Mouse (Mus musculus): ENCODE measurements around the gene Fam163b. TPM values are rescaled to one million over a fixed set of nuclear protein-coding genes. Genes with fewer than 3 reads are reported as not detected.

The Fam163b gene
- total RNA-seq, 2 experiments from 2014 or later = not detected

- no peak for ATAC-seq (ENCODE audit: poor library complexity, severe bottlenecking)
These were observed 54.1 kb downstream of the Fam163b start for GRCm38 (mm10) chr2:27088071-27088644.

- ATAC-seq (ENCODE audit: poor library complexity, severe bottlenecking) = no peak
These were observed 54.7 kb downstream of the Fam163b start for GRCm38 (mm10) chr2:27087581-27087980.

- no peak for ATAC-seq (ENCODE audit: poor library complexity, severe bottlenecking)
These were observed 55.7 kb downstream of the Fam163b start for GRCm38 (mm10) chr2:27086483-27087010.

- no peak for ATAC-seq (ENCODE audit: poor library complexity, severe bottlenecking)
These were observed 56.5 kb downstream of the Fam163b start for GRCm38 (mm10) chr2:27085801-27086200.

- ATAC-seq (ENCODE audit: poor library complexity, severe bottlenecking) = no peak
These were observed 57.3 kb downstream of the Fam163b start for GRCm38 (mm10) chr2:27084963-27085362.

- no peak for ATAC-seq (ENCODE audit: poor library complexity, severe bottlenecking)
These were observed 58.4 kb downstream of the Fam163b start for GRCm38 (mm10) chr2:27083761-27084475.

GRCm38 (mm10) chr2:27079649-27080048, 62.6 kb downstream of the Fam163b start:
- ATAC-seq (ENCODE audit: poor library complexity, severe bottlenecking) = no peak

GRCm38 (mm10) chr2:27079152-27079584, 63.1 kb downstream of the Fam163b start, which contains the start of gene Adamtsl2:
Gene Adamtsl2, plus strand, starts transcription at chr2:27079379.
- no peak for ATAC-seq (ENCODE audit: poor library complexity, severe bottlenecking)

GRCm38 (mm10) chr2:27078312-27078711, 64.0 kb downstream of the Fam163b start:
- ATAC-seq (ENCODE audit: poor library complexity, severe bottlenecking) = no peak

GRCm38 (mm10) chr2:27077655-27078244, 64.5 kb downstream of the Fam163b start:
- ATAC-seq (ENCODE audit: poor library complexity, severe bottlenecking) = no peak

GRCm38 (mm10) chr2:27075485-27075884, 66.8 kb downstream of the Fam163b start:
- peak; percentile 52 for ATAC-seq (ENCODE audit: poor library complexity, severe bottlenecking)

GRCm38 (mm10) chr2:27074804-27075203, 67.5 kb downstream of the Fam163b start:
- no peak for ATAC-seq (ENCODE audit: poor library complexity, severe bottlenecking)

GRCm38 (mm10) chr2:27073407-27073806, 68.9 kb downstream of the Fam163b start:
- no peak for ATAC-seq (ENCODE audit: poor library complexity, severe bottlenecking)

- ATAC-seq (ENCODE audit: poor library complexity, severe bottlenecking) = no peak
These were observed 70.3 kb downstream of the Fam163b start, which contains the start of gene Mymk for GRCm38 (mm10) chr2:27071978-27072377. Gene Mymk, minus strand, starts transcription at chr2:27072179.

GRCm38 (mm10) chr2:27071137-27071536, 71.2 kb downstream of the Fam163b start:
- peak; percentile 35; the same call in 1 of the 2 replicates for ATAC-seq (ENCODE audit: poor library complexity, severe bottlenecking)

GRCm38 (mm10) chr2:27070247-27070813, 72.0 kb downstream of the Fam163b start:
- no peak for ATAC-seq (ENCODE audit: poor library complexity, severe bottlenecking)

GRCm38 (mm10) chr2:27069646-27070045, 72.6 kb downstream of the Fam163b start:
- no peak for ATAC-seq (ENCODE audit: poor library complexity, severe bottlenecking)

GRCm38 (mm10) chr2:27067996-27068395, 74.3 kb downstream of the Fam163b start:
- no peak for ATAC-seq (ENCODE audit: poor library complexity, severe bottlenecking)

GRCm38 (mm10) chr2:27067124-27067523, 75.2 kb downstream of the Fam163b start:
- ATAC-seq (ENCODE audit: poor library complexity, severe bottlenecking) = no peak
